Mouse (Mus musculus): Measurements from ENCODE around the gene Hs6st2. TPM values are rescaled to one million over a fixed set of nuclear protein-coding genes. Genes with fewer than 3 reads are reported as not detected.

Hs6st2 gene
- polyA plus RNA-seq, 1 experiment from 2014 or later = 43.5 TPM

DNA sequence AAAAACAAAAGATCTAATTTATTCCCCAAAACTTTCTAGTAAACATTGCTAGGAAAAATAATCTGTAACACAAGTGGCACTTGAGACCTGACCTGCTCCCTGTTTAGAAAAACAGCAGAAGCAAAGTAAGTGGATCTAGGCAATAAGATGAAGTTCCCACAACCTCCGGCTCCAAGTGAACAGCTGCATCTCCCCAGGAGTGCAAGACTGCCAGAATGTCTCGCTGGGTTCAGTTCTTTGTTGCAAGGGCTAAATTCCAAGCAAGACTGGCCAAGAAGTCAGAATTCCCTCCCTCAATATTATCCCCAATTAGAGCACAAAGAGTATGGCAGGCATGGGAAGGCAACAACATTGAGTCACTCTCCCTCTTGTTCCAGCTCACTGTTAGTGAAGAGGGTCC is 23.4 kb downstream of the Hs6st2 start:
- H3K4me2 ChIP-seq = no peak overlapping the region
- no peak overlapping the region for H3K9ac ChIP-seq
- H3K27ac ChIP-seq (replicated peaks) = no peak overlapping the region
- no peaks in the 10 kb centered on the region for H3K4me1 ChIP-seq (replicated peaks)
- no peaks in the 10 kb centered on the region for H3K27me3 ChIP-seq
- 43% methylated on average over 2 of the region's 2 CpGs for WGBS
- no peak overlapping the region for H3K4me3 ChIP-seq
- ATAC-seq (ENCODE audit: low FRiP score, low read depth) = no peak
- no peaks in the 10 kb centered on the region for H3K36me3 ChIP-seq
- no peaks in the 10 kb centered on the region for H3K9me3 ChIP-seq

DNA sequence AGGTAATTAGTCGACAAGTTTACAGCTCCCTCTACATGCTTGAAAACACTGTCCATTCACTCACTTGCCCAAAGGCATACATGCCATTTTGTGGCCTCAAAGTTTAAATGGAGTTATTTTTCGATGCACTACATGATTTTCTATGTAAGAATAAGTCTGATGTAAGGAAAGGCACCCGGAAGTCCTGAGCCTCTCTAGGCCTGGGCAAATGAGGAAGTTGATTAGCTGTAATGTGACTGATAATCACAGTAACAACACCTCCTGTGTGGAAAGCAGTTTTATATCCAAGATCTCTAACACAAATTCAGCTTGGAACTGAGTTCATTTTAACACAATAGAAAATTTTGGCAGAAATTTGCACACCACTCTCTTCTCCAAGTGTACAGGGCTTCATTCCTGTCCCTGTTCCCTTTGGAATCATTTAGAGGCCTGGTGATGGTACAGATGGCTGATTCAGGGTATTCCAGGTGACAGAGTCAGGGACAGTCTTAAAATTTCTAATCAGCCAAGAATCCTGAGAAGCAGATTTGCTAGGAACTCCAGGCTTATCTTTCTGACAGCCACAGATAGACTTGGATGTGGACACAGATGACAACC is 38.9 kb downstream of the Hs6st2 start:
- Histone ChIP-seq H3K36me3 (no peaks in the 10 kb centered on the region), H3K27me3 (no peaks in the 10 kb centered on the region), H3K9me3 (no peaks in the 10 kb centered on the region), H3K9ac (no peak overlapping the region), H3K4me3 (no peak overlapping the region), H3K4me2 (no peak overlapping the region), H3K4me1 (replicated peaks) (no peaks in the 10 kb centered on the region), H3K27ac (replicated peaks) (no peak overlapping the region)
- 87% methylated on average over 3 of the region's 3 CpGs for WGBS
- ATAC-seq (ENCODE audit: low FRiP score, low read depth) = no peak

DNA sequence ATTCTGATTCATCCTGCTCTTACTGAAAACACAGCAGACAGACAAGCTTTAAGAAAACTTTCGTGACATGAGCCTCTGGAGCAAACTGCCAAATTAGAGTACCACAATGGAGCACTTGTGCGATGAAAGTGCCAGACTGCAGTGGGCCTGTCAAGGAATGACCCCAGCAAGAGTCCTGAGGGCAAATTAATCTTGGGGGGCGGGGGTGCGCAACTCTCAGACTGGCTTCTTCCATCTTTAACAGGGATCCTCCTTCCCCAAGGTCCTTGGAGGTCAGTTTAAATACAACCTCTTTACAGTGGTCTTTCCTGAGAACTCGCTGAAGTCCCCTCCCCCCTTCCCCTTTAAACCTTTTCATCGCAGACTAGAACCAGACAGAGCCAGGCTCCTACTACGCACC is 45.9 kb downstream of the Hs6st2 start:
- H3K27me3 ChIP-seq = no peaks in the 10 kb centered on the region
- no peaks in the 10 kb centered on the region for H3K36me3 ChIP-seq
- H3K4me1 ChIP-seq (replicated peaks) = no peaks in the 10 kb centered on the region
- no peak overlapping the region for H3K4me2 ChIP-seq
- no peak overlapping the region for H3K9ac ChIP-seq
- WGBS = 70% methylated on average over 7 of the region's 7 CpGs
- H3K27ac ChIP-seq (replicated peaks) = no peak overlapping the region
- H3K9me3 ChIP-seq = no peaks in the 10 kb centered on the region
- H3K4me3 ChIP-seq = no peak overlapping the region
- no peak for ATAC-seq (ENCODE audit: low FRiP score, low read depth)

DNA sequence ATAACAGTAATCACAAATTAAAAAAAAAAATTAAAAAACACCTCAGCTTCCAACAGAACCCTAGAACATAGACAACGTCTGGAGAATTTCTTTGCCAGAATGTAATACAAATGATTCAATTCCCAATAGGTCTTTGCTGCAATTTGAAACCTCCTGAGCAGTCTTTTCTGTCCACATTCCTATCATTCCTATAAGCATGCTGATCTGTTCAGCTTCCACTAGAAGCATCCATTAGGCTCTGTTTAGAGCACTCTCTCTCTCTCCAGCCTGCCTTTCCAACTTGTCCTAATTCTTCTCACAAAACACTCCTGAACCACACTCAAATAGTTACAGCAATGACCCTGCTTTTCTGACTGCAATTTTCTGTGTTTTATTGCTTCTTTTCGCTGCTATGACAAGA is 50.3 kb downstream of the Hs6st2 start:
- no peak overlapping the region for H3K4me2 ChIP-seq
- no peaks in the 10 kb centered on the region for H3K36me3 ChIP-seq
- 59% methylated on average over 2 of the region's 2 CpGs for WGBS
- H3K9ac ChIP-seq = no peak overlapping the region
- no peaks in the 10 kb centered on the region for H3K9me3 ChIP-seq
- no peak overlapping the region for H3K4me3 ChIP-seq
- H3K4me1 ChIP-seq (replicated peaks) = no peaks in the 10 kb centered on the region
- H3K27ac ChIP-seq (replicated peaks) = no peak overlapping the region
- H3K27me3 ChIP-seq = no peaks in the 10 kb centered on the region
- no peak for ATAC-seq (ENCODE audit: low FRiP score, low read depth)

DNA sequence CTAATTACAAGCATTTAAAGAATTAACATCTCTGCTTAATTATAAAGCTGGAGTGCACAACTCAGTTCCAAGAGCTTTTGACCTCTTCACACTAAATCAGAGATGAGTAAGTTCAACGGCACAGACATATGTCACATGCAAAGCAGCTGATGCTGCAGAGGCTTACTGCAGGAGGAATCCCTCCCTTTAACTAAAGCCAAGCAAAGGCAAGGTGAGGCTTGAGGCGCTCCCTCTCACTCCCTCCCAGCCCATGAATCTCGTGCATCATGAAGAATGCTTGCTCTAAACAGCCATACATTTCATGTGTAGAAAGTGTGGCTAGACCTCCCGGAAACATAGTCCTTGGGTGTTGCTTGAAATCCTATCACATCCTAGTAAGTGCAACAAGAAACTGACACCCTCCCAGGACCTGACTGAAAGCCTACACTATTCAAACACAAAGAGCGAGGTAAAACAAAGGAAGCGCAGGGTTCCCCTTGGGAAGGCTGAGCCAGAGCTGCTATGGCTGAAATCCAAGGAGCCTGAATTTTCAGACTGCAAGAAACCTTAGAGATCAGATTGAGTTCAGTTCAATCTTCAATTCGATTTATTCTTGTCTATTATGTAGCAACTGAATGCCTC is 67.2 kb downstream of the Hs6st2 start:
- H3K4me2 ChIP-seq = peak overlapping the region; percentile 13; the same call in 1 of the 2 replicates
- ATAC-seq (ENCODE audit: low FRiP score, low read depth) = no peak

DNA sequence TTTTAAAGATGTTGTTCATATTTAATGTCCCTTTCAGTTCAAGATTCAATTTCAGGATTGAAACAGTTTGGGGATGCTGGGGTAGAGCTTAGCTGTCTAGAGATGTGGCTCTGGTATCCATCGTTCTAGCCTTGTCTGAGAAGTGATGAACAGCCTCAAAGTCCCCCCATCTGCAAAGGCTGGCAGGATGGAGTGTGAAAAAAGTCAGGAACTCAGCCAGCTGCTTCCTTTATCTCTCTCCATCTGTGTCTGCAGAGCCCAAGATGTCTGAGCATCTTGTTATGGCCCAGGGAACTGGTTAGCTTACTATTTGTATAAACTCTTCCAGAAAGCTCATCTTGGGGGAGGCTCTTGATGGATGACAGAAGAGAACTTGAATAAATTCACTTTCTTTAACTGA is 70.9 kb downstream of the Hs6st2 start:
- Histone ChIP-seq H3K27me3 (no peaks in the 10 kb centered on the region), H3K4me2 (no peak overlapping the region), H3K9ac (no peak overlapping the region), H3K9me3 (no peaks in the 10 kb centered on the region), H3K4me3 (no peak overlapping the region), H3K27ac (replicated peaks) (no peak overlapping the region), H3K4me1 (replicated peaks) (peaks cover 5% of the 10 kb centered on the region; the same call in 1 of the 2 replicates), H3K36me3 (no peaks in the 10 kb centered on the region)
- WGBS = 51% methylated on average over 1 of the region's 1 CpGs
- ATAC-seq (ENCODE audit: low FRiP score, low read depth) = no peak

More for the DNA sequence above, 67.2 kb downstream of the Hs6st2 start:
- Histone ChIP-seq H3K9ac (no peak overlapping the region), H3K9me3 (no peaks in the 10 kb centered on the region), H3K36me3 (no peaks in the 10 kb centered on the region), H3K4me1 (replicated peaks) (peaks cover 5% of the 10 kb centered on the region; the same call in 1 of the 2 replicates), H3K4me3 (no peak overlapping the region), H3K27ac (replicated peaks) (no peak overlapping the region), H3K27me3 (no peaks in the 10 kb centered on the region)
- 28% methylated on average over 7 of the region's 7 CpGs for WGBS

DNA sequence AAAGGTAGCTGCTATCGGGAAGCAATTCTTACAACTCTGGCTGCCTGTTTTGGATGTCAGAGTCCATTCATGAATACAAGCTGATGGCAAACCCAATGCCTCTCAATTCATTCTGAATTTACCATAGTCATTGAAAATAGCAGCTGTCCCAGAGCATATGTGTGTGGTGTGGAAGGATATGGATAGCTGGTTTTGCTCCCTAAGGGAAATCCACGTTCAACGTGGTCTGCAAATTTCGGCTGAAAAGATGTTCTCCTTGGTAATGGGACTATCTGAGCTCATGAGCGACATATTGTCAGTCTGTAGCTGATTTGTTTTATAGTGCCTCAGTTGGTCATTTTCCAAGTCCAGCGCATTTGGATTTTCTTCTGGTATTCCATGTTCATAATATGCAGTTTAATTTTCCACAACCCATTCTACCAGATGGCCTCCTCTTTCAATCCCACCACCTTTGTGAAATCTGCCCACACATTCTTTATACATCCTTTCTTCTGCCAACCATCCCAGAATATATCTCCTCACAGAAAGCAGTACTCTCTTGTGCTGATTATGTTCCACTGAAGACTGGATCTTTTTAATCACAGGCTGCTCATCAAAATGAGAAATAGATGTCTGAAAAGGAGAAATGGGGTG is 75.3 kb downstream of the Hs6st2 start:
- Histone ChIP-seq H3K9me3 (no peaks in the 10 kb centered on the region), H3K27me3 (no peaks in the 10 kb centered on the region), H3K36me3 (no peaks in the 10 kb centered on the region), H3K4me1 (replicated peaks) (no peaks in the 10 kb centered on the region), H3K27ac (replicated peaks) (no peak overlapping the region), H3K4me3 (no peak overlapping the region), H3K4me2 (no peak overlapping the region), H3K9ac (no peak overlapping the region)
- no peak for ATAC-seq (ENCODE audit: low FRiP score, low read depth)
- 90% methylated on average over 6 of the region's 6 CpGs for WGBS

DNA sequence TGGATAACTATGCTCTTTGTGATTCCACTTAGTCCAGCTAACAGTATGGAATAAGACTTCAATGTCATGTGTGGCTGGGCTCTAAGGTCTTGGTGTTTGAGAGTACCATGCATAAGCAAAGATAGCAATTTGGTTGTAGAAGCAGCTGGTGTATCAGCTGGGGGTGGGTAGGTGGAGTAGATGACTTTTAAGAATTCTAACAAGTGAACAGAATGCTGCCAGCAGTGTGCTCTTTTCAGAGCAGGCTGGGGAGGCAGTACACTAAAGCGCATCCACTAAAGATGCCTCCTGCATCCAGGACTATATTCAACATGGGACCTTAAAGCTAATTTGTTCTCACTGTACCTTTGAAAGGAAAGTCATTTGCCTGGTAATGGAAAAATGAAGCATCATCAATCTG is 88.9 kb downstream of the Hs6st2 start:
- WGBS = 83% methylated on average over 1 of the region's 1 CpGs
- ATAC-seq (ENCODE audit: low FRiP score, low read depth) = no peak

DNA sequence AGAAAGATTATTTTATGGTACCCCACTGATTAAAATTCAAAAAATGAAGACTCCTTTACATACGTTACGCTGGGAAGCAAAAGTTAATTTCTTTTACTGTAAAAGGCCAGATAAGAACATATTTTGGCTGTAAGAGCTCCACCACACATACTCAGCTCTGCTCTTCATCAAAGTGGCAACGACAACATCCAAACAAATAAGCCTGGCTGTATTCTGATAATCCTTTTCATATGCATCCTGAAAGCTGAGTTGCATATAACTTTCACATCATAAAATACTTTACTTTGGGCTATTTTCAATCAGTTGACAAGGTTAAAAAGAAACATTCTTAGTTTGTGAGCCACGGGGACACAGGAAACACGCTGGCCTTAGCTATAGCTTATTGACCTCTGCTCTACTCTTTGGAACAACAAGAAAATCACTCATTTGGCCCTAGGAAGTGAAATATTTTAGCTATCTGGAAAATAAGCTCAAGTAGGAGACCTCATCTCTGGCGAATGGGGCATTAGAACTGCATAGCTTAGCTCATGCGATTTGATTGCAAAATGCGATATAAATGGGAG is 91.1 kb downstream of the Hs6st2 start:
- Histone ChIP-seq H3K27me3 (no peaks in the 10 kb centered on the region), H3K4me1 (replicated peaks) (no peaks in the 10 kb centered on the region), H3K4me2 (no peak overlapping the region), H3K27ac (replicated peaks) (no peak overlapping the region), H3K4me3 (no peak overlapping the region), H3K9ac (no peak overlapping the region), H3K36me3 (no peaks in the 10 kb centered on the region), H3K9me3 (no peaks in the 10 kb centered on the region)
- 86% methylated on average over 8 of the region's 8 CpGs for WGBS
- ATAC-seq (ENCODE audit: low FRiP score, low read depth) = no peak

More for the DNA sequence above, 88.9 kb downstream of the Hs6st2 start:
- no peak overlapping the region for H3K27ac ChIP-seq (replicated peaks)
- H3K4me1 ChIP-seq (replicated peaks) = no peaks in the 10 kb centered on the region
- no peak overlapping the region for H3K4me3 ChIP-seq
- H3K9ac ChIP-seq = no peak overlapping the region
- no peaks in the 10 kb centered on the region for H3K36me3 ChIP-seq
- no peaks in the 10 kb centered on the region for H3K27me3 ChIP-seq
- no peaks in the 10 kb centered on the region for H3K9me3 ChIP-seq
- H3K4me2 ChIP-seq = no peak overlapping the region

DNA sequence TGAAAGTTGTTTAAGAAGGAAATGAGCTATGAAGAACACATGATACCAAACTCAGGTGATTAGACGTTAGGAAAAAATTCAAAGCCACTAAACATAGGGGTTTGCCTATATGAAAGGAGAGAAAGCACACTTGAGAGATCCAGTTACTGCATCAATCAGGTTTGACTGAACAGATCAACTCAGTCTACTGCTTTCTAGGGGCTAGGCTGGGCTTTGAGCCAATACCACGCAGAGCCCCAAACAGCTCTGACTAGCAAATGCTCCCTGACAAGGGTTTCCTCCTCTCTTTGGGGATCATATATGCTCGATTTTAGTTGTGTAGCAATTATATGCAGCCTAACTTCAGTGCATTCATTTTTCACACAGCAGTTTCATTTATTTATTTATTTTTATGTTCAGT is 96.2 kb downstream of the Hs6st2 start:
- Histone ChIP-seq H3K4me3 (no peak overlapping the region), H3K9me3 (no peaks in the 10 kb centered on the region), H3K4me2 (no peak overlapping the region), H3K27me3 (no peaks in the 10 kb centered on the region), H3K9ac (no peak overlapping the region), H3K4me1 (replicated peaks) (no peaks in the 10 kb centered on the region), H3K36me3 (no peaks in the 10 kb centered on the region), H3K27ac (replicated peaks) (no peak overlapping the region)
- WGBS = 57% methylated on average over 3 of the region's 3 CpGs
- ATAC-seq (ENCODE audit: low FRiP score, low read depth) = no peak

DNA sequence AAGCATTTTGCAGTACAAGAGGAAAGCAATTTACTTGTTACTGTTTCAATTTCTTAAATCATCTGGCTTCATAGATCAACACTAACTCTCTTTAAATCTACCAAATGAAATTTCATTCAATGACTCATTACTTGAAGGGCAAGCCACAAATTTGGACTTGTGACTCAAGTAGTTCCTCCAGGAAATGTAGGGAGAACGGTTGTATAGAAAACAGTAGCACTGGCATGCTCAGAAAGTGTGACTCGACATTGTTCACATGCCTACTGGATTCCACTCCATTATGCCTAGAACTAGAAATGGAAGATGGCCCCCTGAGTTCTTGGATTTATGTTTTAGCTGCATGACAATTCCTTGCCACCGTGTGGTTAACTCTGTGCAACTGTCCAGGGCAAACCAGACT is 100.0 kb downstream of the Hs6st2 start:
- ATAC-seq (ENCODE audit: low FRiP score, low read depth) = no peak
- Histone ChIP-seq H3K9ac (no peak overlapping the region), H3K4me1 (replicated peaks) (no peaks in the 10 kb centered on the region), H3K27ac (replicated peaks) (no peak overlapping the region), H3K36me3 (no peaks in the 10 kb centered on the region), H3K4me2 (no peak overlapping the region), H3K4me3 (no peak overlapping the region), H3K9me3 (no peaks in the 10 kb centered on the region), H3K27me3 (no peaks in the 10 kb centered on the region)
- 84% methylated on average over 3 of the region's 3 CpGs for WGBS

DNA sequence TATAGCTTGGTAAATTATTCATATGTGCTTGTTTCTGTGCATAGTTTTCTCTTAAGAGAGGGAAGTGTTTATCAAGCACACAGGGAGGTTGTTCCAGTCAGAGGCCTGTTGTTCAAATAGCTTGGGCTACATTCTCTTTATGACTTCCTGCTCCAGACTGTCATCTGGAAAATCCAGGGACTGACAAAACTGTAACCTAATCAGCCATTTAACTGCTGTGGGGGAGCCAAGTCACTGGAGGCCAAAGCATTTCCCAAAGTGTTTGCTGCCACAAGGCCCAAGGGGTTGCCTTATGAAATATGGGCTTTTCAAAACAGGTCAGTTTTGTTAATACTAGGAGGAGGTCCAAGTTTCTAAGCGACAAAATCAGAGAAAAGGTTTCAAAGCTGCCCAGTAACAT is 119.8 kb downstream of the Hs6st2 start:
- WGBS = 56% methylated on average over 1 of the region's 1 CpGs
- no peak for ATAC-seq (ENCODE audit: low FRiP score, low read depth)
- no peaks in the 10 kb centered on the region for H3K36me3 ChIP-seq

More for the DNA sequence above, 119.8 kb downstream of the Hs6st2 start:
- Histone ChIP-seq H3K4me2 (no peak overlapping the region), H3K9me3 (no peaks in the 10 kb centered on the region), H3K4me1 (replicated peaks) (no peaks in the 10 kb centered on the region), H3K27ac (replicated peaks) (no peak overlapping the region), H3K27me3 (no peaks in the 10 kb centered on the region), H3K4me3 (no peak overlapping the region), H3K9ac (no peak overlapping the region)

Data from hindbrain, embryonic 15.5 days (tissue).